Mouse (Mus musculus) heart, adult 18-20 months (tissue): ENCODE measurements at regions not wholly inside any gene's neighbourhood (a gene's known extent, or its start where the extent isn't known, plus 50 kb on each side); places are given as distances from the start of the nearest gene placed in this dataset.

Source experiments
- DNase-seq, 2 experiments: peaks; one replicate each; pipeline ENCODE4 v3.0.0; 2021 to 2022; ENCODE audit warnings: mixed read lengths in 1 of 2

DNA sequence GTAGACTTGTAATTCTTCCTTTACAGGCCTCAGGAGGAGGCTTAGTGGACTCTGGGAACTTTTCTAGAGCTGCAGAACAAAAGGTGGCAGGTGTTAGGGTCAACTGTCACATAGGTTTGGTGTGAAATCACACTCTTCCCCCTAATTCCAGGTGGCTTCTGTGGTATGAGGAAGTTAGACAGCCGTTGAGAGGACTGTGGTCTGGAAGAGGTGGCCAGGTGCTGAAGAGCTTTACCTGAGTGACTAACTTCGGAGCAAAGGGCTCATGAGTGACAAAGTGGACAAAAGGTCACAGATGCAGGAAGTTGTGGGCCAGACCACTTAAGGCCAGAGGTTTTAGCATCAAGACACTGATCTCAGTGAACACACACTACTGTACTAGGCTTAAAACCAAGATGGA, 209.1 kb upstream of the Nr2f2 start:
- no peak for DNase-seq

DNA sequence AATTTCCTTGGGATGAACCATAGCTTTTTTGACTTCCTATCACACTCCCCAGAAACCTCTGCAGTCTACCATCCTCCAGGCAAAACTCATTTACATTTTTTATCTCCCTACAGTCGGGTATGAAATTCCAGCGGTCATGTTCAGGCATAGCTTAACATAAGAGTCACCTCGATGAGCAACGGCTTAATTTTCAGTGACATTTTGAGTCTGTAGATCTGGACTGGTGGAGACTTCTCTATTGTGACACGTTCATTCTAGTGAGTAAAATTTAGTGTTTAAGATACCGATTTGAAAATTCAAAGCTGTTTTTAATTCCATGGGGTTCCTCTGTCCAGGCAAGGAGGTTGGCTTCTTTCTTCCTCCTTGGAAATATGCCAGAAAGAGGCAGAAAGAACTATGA, 207.7 kb upstream of the Nr2f2 start:
- DNase-seq, result no peak

DNA sequence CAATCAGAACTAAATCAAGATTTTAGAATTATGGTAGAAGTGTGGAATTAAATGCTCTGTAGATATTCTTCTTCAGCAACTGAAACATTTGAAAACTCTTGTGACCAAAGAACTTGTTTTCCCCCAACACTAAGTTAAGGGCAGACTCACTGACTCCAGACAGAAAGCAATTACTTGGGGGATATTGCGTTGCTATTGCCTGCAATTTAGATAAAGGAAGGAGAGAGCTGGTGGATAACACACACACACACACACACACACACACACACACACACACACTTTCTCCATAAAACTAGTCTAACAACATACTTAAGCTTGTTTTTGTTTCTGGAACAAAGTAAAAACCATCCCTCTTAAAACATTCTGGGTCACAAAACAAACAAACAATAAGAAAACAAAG, 198.5 kb upstream of the Nr2f2 start:
- DNase-seq, result no peak

DNA sequence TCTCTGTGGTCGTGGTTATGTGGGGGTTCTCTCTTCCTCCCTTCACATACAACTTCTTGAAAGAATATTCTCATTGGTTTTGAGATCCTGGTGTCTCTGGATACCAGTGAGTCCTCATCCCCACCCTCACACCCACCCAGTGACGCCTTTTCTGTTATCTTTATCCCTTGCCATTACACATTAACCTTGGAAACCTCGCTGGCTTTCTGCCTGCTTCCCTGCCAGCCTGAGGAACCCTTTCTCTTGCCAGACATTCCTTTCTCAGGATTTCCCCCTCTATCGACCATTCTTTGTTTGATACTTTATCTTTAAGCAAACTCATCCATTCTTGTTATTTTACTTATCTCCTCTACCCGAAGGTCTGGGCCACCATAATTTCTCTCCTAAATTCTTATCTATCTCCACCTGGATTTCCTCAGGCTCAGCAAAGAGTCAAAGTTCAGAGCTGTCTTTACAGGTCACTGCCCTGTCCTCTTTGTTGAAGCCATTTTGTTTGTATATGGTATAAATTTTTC, 182.5 kb upstream of the Nr2f2 start:
- no peak for DNase-seq

DNA sequence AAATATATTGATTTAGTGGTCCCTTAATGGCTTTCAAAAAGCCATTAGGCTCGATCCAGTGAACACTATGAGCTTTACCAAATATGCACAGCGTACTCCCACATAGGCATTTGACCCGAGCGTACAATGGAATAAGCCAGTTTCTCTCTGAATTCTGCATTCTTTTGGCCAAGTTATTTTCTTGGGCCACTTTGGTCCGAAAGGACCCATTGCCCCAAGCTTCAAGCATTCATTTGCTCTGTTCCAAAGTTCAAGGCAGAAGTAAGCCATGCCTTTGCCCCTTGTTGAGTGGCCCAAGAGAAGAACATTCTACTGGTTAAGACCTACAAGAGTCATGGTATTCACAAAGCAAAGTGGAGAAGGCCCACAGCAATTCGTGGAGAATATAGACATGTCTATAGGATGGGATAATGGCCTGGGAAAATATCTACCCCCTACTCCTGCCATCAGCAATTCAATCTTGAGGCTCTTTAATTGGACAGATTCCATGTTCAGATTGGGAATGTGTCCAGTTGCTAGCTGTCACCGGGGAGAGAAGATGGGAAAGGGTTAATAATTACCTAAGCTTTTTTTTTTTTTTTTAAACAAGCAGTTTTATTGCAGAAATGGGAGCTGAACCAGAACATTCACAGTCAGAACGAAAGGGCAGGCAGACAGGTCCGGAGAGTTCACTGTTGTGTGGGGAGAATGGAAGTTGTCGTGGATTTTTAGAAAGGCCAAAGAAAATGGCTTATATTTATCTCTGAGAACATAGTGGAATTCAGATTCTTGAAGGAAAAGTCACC, 175.5 kb upstream of the Nr2f2 start:
- no peak for DNase-seq

DNA sequence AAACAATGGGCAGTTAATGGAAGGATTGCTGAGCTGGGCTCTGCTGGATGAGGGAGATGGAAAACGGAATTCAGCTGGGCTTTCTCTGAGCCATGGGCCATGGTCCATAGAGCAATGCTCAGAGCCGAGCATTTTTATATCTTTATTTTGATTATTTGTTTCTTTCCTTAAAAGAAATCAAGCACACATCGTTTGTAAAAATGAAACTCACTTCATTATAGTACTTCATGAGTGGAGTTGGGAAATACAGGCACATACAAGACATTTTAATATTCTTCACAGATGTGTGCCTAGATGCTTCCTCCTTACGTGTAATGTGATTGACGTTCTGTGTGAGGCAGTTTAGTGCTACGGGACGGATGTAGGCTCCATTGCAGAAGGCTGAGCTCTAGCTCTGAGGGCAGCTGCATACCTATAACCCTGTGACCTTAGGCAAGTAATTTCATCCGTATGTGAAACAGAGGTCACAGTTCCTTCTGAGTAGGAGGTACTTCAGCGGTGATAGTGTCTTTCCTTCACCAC, 172.6 kb upstream of the Nr2f2 start:
- DNase-seq, result no peak

DNA sequence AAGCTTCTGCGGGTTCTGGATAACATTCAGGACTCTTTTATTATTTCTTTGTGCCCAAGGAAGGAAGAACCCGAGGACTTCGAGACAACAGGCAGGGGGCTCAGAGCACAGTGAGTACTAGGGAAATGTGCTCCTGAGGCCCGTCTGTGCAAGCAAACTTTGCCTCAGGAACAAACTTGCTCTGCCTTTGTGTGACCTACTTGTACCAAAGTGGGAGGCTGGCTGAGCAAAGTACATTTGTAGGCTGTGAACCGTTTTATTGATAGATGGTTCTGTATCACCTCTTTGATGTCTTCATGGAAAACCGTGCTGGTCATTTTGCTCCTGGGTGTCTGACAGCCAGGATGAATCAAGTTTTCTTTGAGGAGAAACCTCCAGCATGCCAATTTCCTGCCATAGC, 169.5 kb upstream of the Nr2f2 start:
- no peak for DNase-seq

DNA sequence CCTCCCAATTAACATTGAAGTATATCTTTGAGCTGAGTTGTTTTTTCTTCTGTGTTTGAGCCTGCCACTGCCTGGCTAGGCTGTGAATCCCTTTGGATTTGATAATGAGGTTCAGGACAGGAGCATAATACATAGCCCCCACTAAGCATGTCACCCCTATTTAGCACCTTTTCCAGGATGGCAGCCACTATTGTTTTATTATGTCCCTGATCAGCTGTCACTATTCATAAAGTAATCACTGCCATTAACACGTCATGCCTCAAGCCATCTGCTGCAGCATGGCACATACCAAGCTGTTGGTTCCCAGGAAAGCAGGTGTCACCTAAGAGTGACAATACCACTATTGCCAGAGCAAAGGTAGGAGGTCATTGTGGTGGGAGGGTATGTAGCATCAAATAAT, 167.0 kb upstream of the Nr2f2 start:
- no peak for DNase-seq

DNA sequence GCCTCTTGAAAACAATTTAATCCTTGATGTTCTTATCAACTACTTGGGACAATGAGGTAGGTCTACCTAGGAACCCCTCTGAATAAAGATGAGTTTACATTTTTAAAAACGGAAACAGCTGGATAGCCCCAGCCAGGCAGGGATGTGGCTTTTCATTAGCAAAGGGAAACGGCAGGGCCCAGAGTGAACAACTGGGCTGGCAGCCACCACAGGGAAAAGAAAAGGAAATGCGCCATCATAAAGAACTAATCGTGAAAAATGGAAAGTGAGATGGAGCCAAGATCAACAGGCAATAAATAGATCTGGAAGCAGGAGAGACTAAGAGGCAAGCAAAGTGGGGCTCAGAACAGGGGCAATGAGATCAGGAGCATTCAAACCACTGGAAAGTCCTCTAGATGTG, 161.4 kb upstream of the Nr2f2 start:
- DNase-seq, result peak; percentile 6 to 19

DNA sequence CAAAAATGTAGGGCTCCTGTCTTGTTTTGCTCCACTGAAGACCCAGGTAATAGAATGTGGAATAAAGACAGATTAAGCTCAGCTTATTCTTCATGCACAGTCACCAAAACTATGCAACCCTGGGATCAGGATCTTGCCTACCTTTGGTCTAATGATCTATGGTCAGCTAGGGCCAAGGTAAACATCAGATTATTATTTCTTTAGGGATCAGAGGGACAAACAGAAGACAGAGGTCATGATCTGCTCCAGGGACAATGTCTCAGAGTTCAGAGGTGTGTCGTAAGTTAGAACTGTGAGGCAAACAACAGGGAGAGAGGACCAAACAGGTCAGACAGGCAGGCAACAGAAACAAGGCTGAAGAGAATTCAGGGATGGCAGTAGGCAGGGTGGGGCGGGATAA, 158.8 kb upstream of the Nr2f2 start:
- no peak for DNase-seq

DNA sequence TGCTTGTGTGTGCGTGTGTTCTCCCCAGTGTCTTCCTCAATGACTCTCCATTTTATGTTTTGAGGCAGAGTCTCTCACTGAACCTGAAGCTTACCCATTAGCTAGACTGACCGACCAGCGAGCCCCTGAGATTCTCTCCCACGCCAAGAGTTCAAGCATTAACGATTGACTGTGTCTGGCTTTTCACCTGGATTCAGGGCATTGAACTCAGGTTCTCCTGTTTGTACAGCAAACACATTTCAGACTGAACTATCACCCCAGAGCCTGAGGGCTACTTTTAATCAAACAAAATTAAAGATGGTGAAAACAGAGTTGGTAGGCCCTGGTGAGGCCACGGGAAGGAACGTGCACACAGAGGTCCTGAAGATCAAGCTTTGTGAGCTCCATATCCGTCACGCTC, 158.2 kb upstream of the Nr2f2 start:
- DNase-seq, result no peak

DNA sequence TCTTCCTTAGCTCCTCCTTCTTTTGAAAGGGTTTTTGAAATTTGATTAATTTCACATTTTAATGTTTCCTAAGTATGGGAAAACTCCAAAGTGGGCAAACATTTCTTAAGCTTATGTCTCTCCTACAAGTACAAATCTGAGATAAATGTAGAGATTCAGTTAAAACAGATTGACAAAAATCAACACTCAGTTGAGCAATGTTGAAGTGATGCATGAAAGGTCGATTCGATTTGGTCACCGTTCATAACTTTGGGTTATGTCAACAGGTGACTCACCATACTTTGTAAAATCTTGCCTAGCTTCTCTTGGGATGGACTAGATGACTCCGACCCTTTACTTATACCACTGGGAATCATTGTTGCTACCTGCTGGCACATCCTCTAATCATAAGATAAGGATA, 157.7 kb upstream of the Nr2f2 start:
- no peak for DNase-seq

DNA sequence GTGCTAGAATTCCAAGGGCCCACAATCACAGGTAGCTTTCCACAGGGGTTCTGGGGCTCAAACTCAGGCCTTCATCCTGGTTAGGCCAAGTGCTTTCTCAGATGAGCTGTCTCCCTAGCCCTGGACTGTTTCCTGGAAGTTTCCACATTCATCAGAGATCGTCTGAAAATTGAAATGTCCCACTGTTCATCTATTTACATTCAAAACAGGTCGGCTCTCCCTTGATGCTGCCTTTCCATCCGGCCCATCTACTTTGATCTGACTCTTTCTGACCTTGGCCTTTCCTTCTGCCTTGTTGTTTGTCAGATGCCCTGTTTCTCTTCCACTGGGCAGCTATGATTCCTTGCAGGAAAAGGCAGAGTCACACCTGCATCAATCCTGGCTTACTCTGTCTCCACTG, 150.2 kb upstream of the Nr2f2 start:
- no peak for DNase-seq

DNA sequence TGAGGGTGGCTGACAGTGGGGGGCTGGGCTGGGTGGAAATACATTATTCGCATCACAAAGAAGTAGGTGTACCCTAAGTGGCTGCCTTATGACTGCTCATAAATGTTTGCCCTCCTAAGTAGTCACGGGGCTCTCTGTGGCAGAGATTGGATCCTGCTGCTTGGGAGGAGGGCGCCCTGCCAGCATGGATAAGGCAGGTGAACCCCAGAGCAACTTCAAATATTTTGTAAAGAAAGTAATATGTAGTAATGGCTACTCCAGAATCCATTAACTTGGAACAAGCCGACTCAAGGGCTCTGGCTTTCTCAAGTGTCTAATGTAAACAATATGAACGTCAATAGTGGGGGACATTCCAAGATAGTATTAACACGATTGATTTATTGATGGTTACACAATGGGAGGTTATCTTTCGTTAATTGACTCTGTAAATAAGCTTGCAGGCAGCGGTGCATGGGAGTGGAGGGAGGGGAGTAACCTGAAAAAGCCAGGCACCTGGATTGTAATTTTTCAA, 148.9 kb upstream of the Nr2f2 start:
- no peak for DNase-seq

DNA sequence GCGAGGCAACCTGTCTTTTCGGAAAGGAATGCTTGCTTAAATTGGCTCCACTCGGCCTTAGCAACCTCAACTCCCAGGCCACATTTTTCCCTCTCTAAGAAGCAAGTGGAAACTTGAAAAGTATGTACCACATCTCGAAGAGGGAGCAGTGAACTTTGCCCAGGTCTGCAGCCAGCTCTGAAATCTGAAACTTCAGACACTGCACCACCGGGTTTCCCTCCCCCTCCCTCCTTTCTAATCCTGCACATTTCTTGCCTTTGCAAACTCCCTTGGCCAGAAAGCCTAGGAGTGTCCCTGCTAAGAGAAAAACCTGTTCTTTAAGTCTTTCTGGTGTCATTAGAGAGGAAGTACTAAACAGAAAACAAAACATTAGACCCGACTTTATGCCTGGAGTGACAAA, 148.1 kb upstream of the Nr2f2 start:
- peak in 1 of 2 experiments; percentile 12 for DNase-seq

DNA sequence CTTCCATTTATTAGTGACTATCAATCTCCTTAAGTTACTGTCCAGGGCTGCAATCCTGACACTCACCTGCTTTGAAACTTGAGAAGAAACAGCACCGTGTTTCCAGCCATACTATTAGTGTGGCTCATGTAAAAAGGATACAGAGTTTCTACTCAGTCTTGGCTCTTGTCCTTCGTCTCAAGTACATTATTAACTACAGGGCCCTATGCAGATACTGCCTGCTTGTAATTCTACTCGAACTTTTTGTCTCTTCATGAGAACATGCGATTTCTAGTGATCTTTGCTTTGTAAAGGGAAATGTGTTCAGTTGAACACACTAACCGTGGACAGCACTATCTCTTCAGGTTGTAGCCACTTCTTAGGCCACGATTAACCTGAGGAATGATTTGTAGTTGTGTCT, 145.8 kb upstream of the Nr2f2 start:
- DNase-seq, result no peak

DNA sequence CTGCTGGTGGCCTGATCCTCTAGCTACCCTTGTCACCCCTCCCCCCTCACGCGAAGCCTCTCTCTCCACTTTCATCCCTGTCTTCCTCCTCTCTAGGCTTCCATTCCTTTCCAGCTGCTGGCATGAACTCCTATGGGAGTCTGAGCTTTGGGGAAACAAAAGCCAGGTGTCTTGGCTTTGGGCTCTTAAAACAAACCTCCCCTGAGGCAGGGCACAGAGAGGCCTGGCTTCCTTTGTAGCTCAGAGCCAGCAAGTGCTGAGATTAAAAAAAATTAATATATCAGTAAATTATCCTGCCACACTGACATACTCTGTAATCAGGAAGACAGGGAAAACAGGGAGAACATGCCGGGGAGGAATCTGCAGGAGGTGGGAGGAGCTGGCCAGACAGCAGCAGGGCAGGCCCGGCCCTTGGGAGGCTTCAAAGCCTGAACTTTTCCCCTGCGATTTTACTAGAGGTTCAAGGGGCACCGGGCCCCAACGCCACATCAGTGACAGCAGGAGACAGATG, 139.2 kb upstream of the Nr2f2 start:
- peak in 1 of 2 experiments; percentile 18 for DNase-seq

DNA sequence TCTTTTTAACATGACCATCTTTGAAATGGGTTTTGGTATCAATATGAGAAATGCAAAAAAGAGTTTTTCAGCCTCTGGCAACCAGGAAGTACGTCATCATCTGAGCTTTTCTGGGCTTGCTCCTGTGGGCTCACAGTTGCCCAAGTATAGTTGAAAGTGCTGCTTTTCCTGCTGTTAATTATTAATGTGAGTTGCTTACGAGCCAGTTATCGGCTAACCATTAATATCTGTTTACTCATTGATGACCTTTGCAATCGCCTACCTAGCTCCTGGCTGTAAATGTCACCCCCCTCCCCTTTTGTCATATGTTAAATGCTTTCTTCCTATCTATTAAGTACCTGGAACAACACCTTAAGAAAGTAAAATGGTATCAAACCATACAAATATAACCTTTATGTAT, 135.3 kb upstream of the Nr2f2 start:
- no peak for DNase-seq

DNA sequence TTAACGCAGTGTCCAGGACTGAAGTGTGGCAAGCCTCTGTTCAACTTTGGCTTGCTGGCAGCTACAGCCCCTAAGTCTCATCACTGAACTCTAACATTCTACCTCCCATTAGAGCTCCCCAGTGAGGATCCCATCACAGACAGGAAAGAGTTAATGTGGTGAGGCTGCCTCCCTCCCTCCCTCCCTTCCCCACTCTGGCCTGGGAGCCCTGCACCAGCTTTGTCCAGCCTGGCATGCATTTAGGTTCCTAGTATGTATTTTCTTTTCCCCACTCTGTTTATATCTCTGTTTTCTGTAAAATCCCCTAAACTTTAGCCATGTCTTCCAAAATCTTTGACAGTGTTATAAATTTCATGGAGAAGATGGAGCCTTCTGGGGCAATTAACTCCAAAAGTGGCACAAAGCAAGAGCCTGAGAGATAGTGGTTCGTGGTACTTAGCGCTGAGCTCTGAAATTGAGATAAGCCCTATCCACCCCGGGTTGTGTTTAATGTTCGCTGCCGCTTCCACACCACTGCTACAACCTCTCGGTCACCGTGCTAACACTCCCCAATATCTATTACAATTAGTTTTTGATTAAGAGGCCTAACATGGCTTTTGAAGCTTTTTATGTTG, 130.1 kb upstream of the Nr2f2 start:
- no peak for DNase-seq

DNA sequence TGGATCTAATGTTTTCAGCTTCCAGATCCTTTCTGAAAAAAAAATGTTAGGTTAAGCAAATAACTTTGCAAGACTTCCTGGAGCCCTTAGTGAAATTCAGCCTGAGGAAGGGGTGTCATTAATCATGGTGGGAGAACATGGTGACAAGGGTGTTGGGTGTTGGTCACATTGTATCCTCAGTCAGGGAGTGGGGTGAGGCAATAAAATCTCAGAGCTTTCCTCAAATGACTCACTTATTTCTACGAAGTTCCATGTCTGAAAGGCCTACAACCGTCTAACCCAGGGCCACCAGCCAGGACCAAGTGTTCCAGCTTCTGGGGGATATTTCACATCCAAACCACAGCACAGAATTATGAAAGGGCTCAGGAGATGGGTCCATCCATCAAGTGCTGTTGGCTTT, 117.7 kb upstream of the Nr2f2 start:
- DNase-seq, result no peak

DNA sequence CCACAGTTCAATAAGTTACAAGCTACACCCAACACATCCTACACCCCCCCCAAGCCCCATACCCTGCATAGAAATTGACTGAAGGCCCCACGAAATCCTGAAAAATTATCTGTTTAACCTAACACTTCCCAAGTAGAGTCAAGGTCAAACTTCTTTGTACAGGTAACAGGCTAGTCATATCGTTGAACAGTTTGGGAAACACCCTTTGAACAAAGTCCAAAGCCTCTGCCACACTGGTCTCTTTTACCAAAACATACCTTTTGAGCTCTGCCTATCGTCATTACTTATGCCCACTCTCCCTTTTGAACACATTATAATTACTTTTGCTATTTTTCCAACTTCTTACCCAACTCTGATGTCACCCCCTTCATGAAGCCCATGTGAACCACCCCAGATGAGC, 117.0 kb upstream of the Nr2f2 start:
- no peak for DNase-seq

DNA sequence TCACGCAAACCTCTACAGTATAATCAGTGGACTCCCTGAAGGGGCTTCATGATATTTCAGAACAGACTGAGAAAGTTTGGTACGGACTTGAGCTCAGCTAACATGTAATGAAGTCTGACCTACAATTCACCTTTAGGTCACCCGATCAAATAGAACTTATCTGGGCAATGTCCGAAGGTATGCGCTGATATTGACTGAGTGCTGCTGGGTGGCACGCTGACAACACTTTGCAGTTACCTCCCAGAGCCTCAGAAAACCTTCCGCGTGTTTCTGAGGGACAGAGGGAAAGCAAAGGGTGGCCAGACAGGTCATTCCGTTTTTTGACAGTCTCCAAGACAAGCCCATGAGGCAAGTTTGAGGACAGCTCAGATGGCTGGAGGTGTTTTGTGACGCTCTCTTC, 115.3 kb upstream of the Nr2f2 start:
- no peak for DNase-seq

DNA sequence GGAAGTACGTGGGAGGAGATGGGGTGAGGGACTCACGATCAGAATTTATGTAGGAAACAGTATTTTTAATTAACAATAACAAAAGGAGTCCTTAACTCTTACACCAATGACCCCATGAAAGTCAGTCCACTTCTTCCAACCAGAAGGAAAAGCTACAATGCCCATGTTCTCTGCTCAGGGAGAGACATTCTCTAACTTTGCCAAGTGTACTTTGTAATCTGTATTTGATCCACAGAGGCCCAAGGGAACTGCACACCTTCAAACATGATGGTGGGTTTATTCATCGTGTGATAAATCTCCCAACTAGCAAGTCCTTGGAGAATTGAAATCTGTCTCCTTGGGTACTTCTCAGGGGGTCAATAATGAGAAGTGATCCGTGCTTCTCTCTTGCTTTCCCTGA, 106.3 kb upstream of the Nr2f2 start:
- DNase-seq, result no peak

DNA sequence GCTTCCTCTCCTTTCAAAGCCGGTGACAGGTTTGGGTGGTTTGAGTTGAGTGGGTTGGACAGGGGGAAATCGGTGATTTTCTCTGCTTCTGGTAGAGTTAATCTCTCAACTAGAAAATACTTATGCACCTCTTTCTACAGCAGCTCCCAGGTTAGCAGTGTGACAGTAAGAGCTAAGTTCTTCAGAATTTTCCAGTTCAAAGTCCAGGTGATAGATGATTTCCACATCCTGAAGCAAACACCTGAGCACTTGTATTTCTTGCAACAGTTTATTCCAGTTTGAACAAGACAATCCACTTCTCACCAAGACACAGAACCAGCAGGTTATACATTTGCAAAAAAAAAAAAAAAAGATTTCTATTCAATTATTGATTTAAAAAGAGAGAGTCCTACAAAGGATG, 104.0 kb upstream of the Nr2f2 start:
- no peak for DNase-seq
